Mouse (Mus musculus): ENCODE measurements at regions not wholly inside any gene's neighbourhood (a gene's known extent, or its start where the extent isn't known, plus 50 kb on each side); places are given as distances from the start of the nearest gene placed in this dataset.

GRCm38 (mm10) chr8:125367374-125367773, 202.2 kb downstream of the Sipa1l2 start:
- H3K4me1 ChIP-seq (replicated peaks; ENCODE audit: control insufficient read depth, insufficient read depth, low read length): no peaks in the 10 kb centered on the region; the same call in 1 of the 2 replicates
- H3K9ac ChIP-seq (ENCODE audit: low read length): no peak overlapping the region
- H3K27me3 ChIP-seq (ENCODE audit: control insufficient read depth, insufficient read depth, low read length): no peaks in the 10 kb centered on the region
- H3K4me3 ChIP-seq (ENCODE audit: low read depth, low read length): no peak overlapping the region
- no peaks in the 10 kb centered on the region for H3K36me3 ChIP-seq (ENCODE audit: control insufficient read depth, insufficient read depth, low read length)
- no peak overlapping the region for H3K27ac ChIP-seq (ENCODE audit: low read depth, low read length)
- no peaks in the 10 kb centered on the region for H3K9me3 ChIP-seq (ENCODE audit: control insufficient read depth, low read length)
- no peak overlapping the region for H3K4me2 ChIP-seq (ENCODE audit: low read depth, low read length, severe bottlenecking)
- 74% methylated on average over 4 of the region's 4 CpGs for WGBS
- no peak for ATAC-seq (replicated peaks; ENCODE audit: low FRiP score)
- peak; percentile 43 for DNase-seq (ENCODE audit: low spot score)

- H3K27ac ChIP-seq (ENCODE audit: low read depth, low read length): no peak overlapping the region
- H3K4me2 ChIP-seq (ENCODE audit: low read depth, low read length, severe bottlenecking): no peak overlapping the region
- H3K4me3 ChIP-seq (ENCODE audit: low read depth, low read length): no peak overlapping the region
- ATAC-seq (replicated peaks; ENCODE audit: low FRiP score) (no peak), DNase-seq (ENCODE audit: low spot score) (no peak)
- H3K4me1 ChIP-seq (replicated peaks; ENCODE audit: control insufficient read depth, insufficient read depth, low read length): no peaks in the 10 kb centered on the region; the same call in 1 of the 2 replicates
- no peak overlapping the region for H3K9ac ChIP-seq (ENCODE audit: low read length)
- 93% methylated on average over 5 of the region's 5 CpGs for WGBS
- H3K9me3 ChIP-seq (ENCODE audit: control insufficient read depth, low read length): no peaks in the 10 kb centered on the region; the same call in 1 of the 2 replicates
- no peaks in the 10 kb centered on the region for H3K27me3 ChIP-seq (ENCODE audit: control insufficient read depth, insufficient read depth, low read length)
- H3K36me3 ChIP-seq (ENCODE audit: control insufficient read depth, insufficient read depth, low read length): no peaks in the 10 kb centered on the region
Observed at GRCm38 (mm10) chr8:125365004-125365403, 204.6 kb downstream of the Sipa1l2 start.

GRCm38 (mm10) chr8:125359456-125359855, 210.2 kb downstream of the Sipa1l2 start:
- no peak overlapping the region for H3K4me3 ChIP-seq (ENCODE audit: low read depth, low read length)
- H3K27me3 ChIP-seq (ENCODE audit: control insufficient read depth, insufficient read depth, low read length): no peaks in the 10 kb centered on the region
- no peaks in the 10 kb centered on the region; the same call in 1 of the 2 replicates for H3K9me3 ChIP-seq (ENCODE audit: control insufficient read depth, low read length)
- H3K4me2 ChIP-seq (ENCODE audit: low read depth, low read length, severe bottlenecking): no peak overlapping the region
- WGBS: 94% methylated on average over 2 of the region's 2 CpGs
- H3K27ac ChIP-seq (ENCODE audit: low read depth, low read length): no peak overlapping the region
- H3K9ac ChIP-seq (ENCODE audit: low read length): no peak overlapping the region
- H3K36me3 ChIP-seq (ENCODE audit: control insufficient read depth, insufficient read depth, low read length): no peaks in the 10 kb centered on the region
- H3K4me1 ChIP-seq (replicated peaks; ENCODE audit: control insufficient read depth, insufficient read depth, low read length): no peaks in the 10 kb centered on the region; the same call in 1 of the 2 replicates
- ATAC-seq (replicated peaks; ENCODE audit: low FRiP score) (no peak), DNase-seq (ENCODE audit: low spot score) (no peak)

GRCm38 (mm10) chr8:125357759-125358158, 211.8 kb downstream of the Sipa1l2 start:
- no peak for DNase-seq (ENCODE audit: low spot score)
- H3K9me3 ChIP-seq (ENCODE audit: control insufficient read depth, low read length): no peaks in the 10 kb centered on the region; the same call in 1 of the 2 replicates
- H3K27ac ChIP-seq (ENCODE audit: low read depth, low read length): no peak overlapping the region
- no peaks in the 10 kb centered on the region for H3K27me3 ChIP-seq (ENCODE audit: control insufficient read depth, insufficient read depth, low read length)
- no peak overlapping the region for H3K9ac ChIP-seq (ENCODE audit: low read length)
- H3K4me3 ChIP-seq (ENCODE audit: low read depth, low read length): no peak overlapping the region
- H3K4me2 ChIP-seq (ENCODE audit: low read depth, low read length, severe bottlenecking): no peak overlapping the region
- no peaks in the 10 kb centered on the region; the same call in 1 of the 2 replicates for H3K4me1 ChIP-seq (replicated peaks; ENCODE audit: control insufficient read depth, insufficient read depth, low read length)
- H3K36me3 ChIP-seq (ENCODE audit: control insufficient read depth, insufficient read depth, low read length): no peaks in the 10 kb centered on the region
- WGBS: 88% methylated on average over 3 of the region's 3 CpGs
- ATAC-seq (replicated peaks; ENCODE audit: low FRiP score): no peak

GRCm38 (mm10) chr8:125355059-125355509, 214.5 kb downstream of the Sipa1l2 start:
- Histone ChIP-seq H3K36me3 (ENCODE audit: control insufficient read depth, insufficient read depth, low read length) (no peaks in the 10 kb centered on the region), H3K9me3 (ENCODE audit: control insufficient read depth, low read length) (no peaks in the 10 kb centered on the region; the same call in 1 of the 2 replicates), H3K9ac (ENCODE audit: low read length) (no peak overlapping the region), H3K4me2 (ENCODE audit: low read depth, low read length, severe bottlenecking) (no peak overlapping the region), H3K27ac (ENCODE audit: low read depth, low read length) (no peak overlapping the region), H3K27me3 (ENCODE audit: control insufficient read depth, insufficient read depth, low read length) (no peaks in the 10 kb centered on the region), H3K4me1 (replicated peaks; ENCODE audit: control insufficient read depth, insufficient read depth, low read length) (no peaks in the 10 kb centered on the region; the same call in 1 of the 2 replicates), H3K4me3 (ENCODE audit: low read depth, low read length) (no peak overlapping the region)
- no peak for DNase-seq (ENCODE audit: low spot score)
- 50% methylated on average over 7 of the region's 7 CpGs for WGBS
- no peak for ATAC-seq (replicated peaks; ENCODE audit: low FRiP score)

- 34% methylated on average over 3 of the region's 3 CpGs for WGBS
- H3K36me3 ChIP-seq (ENCODE audit: control insufficient read depth, insufficient read depth, low read length): no peaks in the 10 kb centered on the region
- no peak overlapping the region for H3K4me3 ChIP-seq (ENCODE audit: low read depth, low read length)
- H3K27me3 ChIP-seq (ENCODE audit: control insufficient read depth, insufficient read depth, low read length): no peaks in the 10 kb centered on the region
- no peak overlapping the region for H3K27ac ChIP-seq (ENCODE audit: low read depth, low read length)
- no peaks in the 10 kb centered on the region for H3K9me3 ChIP-seq (ENCODE audit: control insufficient read depth, low read length)
- no peak overlapping the region for H3K9ac ChIP-seq (ENCODE audit: low read length)
- H3K4me1 ChIP-seq (replicated peaks; ENCODE audit: control insufficient read depth, insufficient read depth, low read length): peaks cover 2% of the 10 kb centered on the region; the same call in 1 of the 2 replicates
- ATAC-seq (replicated peaks; ENCODE audit: low FRiP score) (no peak), DNase-seq (ENCODE audit: low spot score) (no peak)
- H3K4me2 ChIP-seq (ENCODE audit: low read depth, low read length, severe bottlenecking): no peak overlapping the region
Observed at GRCm38 (mm10) chr8:125352276-125352675, 217.3 kb downstream of the Sipa1l2 start.

GRCm38 (mm10) chr8:125351486-125352032, 218.0 kb downstream of the Sipa1l2 start:
- ATAC-seq (replicated peaks; ENCODE audit: low FRiP score) (no peak), DNase-seq (ENCODE audit: low spot score) (no peak)
- Histone ChIP-seq H3K4me1 (replicated peaks; ENCODE audit: control insufficient read depth, insufficient read depth, low read length) (peaks cover 2% of the 10 kb centered on the region; the same call in 1 of the 2 replicates), H3K27me3 (ENCODE audit: control insufficient read depth, insufficient read depth, low read length) (no peaks in the 10 kb centered on the region), H3K9ac (ENCODE audit: low read length) (no peak overlapping the region), H3K36me3 (ENCODE audit: control insufficient read depth, insufficient read depth, low read length) (no peaks in the 10 kb centered on the region), H3K27ac (ENCODE audit: low read depth, low read length) (no peak overlapping the region), H3K4me2 (ENCODE audit: low read depth, low read length, severe bottlenecking) (no peak overlapping the region), H3K9me3 (ENCODE audit: control insufficient read depth, low read length) (no peaks in the 10 kb centered on the region), H3K4me3 (ENCODE audit: low read depth, low read length) (no peak overlapping the region)
- WGBS: 78% methylated on average over 8 of the region's 8 CpGs

- H3K4me1 ChIP-seq (replicated peaks; ENCODE audit: control insufficient read depth, insufficient read depth, low read length): peaks cover 2% of the 10 kb centered on the region; the same call in 1 of the 2 replicates
- H3K9me3 ChIP-seq (ENCODE audit: control insufficient read depth, low read length): no peaks in the 10 kb centered on the region
- H3K27ac ChIP-seq (ENCODE audit: low read depth, low read length): no peak overlapping the region
- no peak overlapping the region for H3K9ac ChIP-seq (ENCODE audit: low read length)
- no peak overlapping the region for H3K4me2 ChIP-seq (ENCODE audit: low read depth, low read length, severe bottlenecking)
- DNase-seq (ENCODE audit: low spot score) (peak; percentile 59), ATAC-seq (replicated peaks; ENCODE audit: low FRiP score) (peak; percentile 64)
- WGBS: 40% methylated on average over 7 of the region's 7 CpGs
- H3K27me3 ChIP-seq (ENCODE audit: control insufficient read depth, insufficient read depth, low read length): no peaks in the 10 kb centered on the region
- H3K4me3 ChIP-seq (ENCODE audit: low read depth, low read length): no peak overlapping the region
- H3K36me3 ChIP-seq (ENCODE audit: control insufficient read depth, insufficient read depth, low read length): no peaks in the 10 kb centered on the region
Observed at GRCm38 (mm10) chr8:125349290-125350025, 220.2 kb downstream of the Sipa1l2 start.

Data from forebrain, embryonic 11.5 days (tissue).